Mouse (Mus musculus): ENCODE measurements at regions not wholly inside any gene's neighbourhood (a gene's known extent, or its start where the extent isn't known, plus 50 kb on each side); places are given as distances from the start of the nearest gene placed in this dataset.

DNA sequence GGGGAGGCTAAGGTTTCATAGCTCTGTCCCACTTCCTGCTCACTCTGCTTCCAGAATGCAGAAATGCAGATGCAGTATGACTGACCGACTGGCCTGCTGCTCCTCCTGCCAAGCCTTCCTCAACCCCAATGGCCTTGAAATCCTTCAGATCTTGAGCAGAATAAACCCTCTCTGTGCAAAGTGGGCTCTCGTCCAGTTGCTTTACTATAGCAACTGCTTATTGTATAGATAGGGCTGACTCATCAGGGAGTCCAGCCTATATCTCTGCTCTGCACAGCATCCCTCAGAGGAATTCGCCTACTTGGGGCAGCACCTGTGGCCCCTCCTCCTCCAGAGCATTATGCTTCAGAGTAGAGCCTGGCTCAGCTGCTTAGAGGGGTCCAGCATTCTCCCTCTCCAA lies 268.5 kb downstream of the Ccdc91 start:
- TF ChIP-seq POLR2A (IDR thresholded peaks at IDR 0.05; ENCODE audit: extremely low read depth, insufficient read depth, low read length) (no peak), CTCF (IDR thresholded peaks at IDR 0.05; ENCODE audit: low read depth, low read length) (no peak)
